Mouse (Mus musculus) stomach, embryonic 16.5 days (tissue): ENCODE measurements around the gene Gm49776. TPM values are rescaled to one million over a fixed set of nuclear protein-coding genes. Genes with fewer than 3 reads are reported as not detected.

ENCODE experiments used
- ATAC-seq: fragments of 200-750 bp; cut with Nextera tagmentation; 2 replicates; pipeline ENCODE4 v1.8.0; 2017; ENCODE audit warnings: moderate number of reproducible peaks, moderate TSS enrichment; ENCODE audit not compliant: insufficient read depth, low FRiP score
- H3K27ac ChIP-seq: fragments of 300-500 bp; sonication (generic); 2 replicates; pipeline ENCODE4 v1.5.1; 2014; ENCODE audit warnings: low read length
- H3K27me3 ChIP-seq: fragments of 300-500 bp; sonication (generic); 2 replicates; pipeline ENCODE4 v1.6.1; 2014; ENCODE audit warnings: low read length, control low read depth, mixed read lengths; ENCODE audit not compliant: control insufficient read depth, insufficient read depth
- H3K36me3 ChIP-seq: fragments of 300-500 bp; sonication (generic); 2 replicates; pipeline ENCODE4 v1.6.1; 2014; ENCODE audit warnings: low read length; ENCODE audit not compliant: control insufficient read depth, insufficient read depth
- H3K4me1 ChIP-seq: fragments of 300-500 bp; sonication (generic); 2 replicates; pipeline ENCODE4 v1.6.1; 2014; ENCODE audit warnings: low read length, control low read depth, mixed read lengths; ENCODE audit not compliant: control insufficient read depth, insufficient read depth
- H3K4me2 ChIP-seq: fragments of 300-500 bp; sonication (generic); 2 replicates; pipeline ENCODE4 v1.6.1; 2014; ENCODE audit warnings: low read depth, low read length, mixed read lengths
- H3K4me3 ChIP-seq: fragments of 300-500 bp; sonication (generic); replicated peaks from 2 replicates; pipeline ENCODE4 v1.5.1; 2014; ENCODE audit warnings: mild to moderate bottlenecking, low read length
- H3K9ac ChIP-seq: fragments of 300-500 bp; sonication (generic); 2 replicates; pipeline ENCODE4 v1.6.1; 2014; ENCODE audit warnings: low read length
- H3K9me3 ChIP-seq: fragments of 300-500 bp; sonication (generic); replicated peaks from 2 replicates; pipeline ENCODE4 v1.6.1; 2016; ENCODE audit warnings: low read length, control low read depth; ENCODE audit not compliant: control insufficient read depth
- WGBS: fragments of 180-500 bp; shearing (Covaris S2); extraction: QIAGEN DNeasy Blood & Tissue Kit; methylation state at CpG from one replicate; pipeline ENCODE4 v1.1.7; 2014; 5-methylcytosine and 5-hydroxymethylcytosine counted together
- polyA plus RNA-seq: library from polyadenylated mRNA; unstranded; fragments of >200 nt; fragmentation: Nextera tagmentation; extraction: Ambion mirVana; gene quantifications from 2 replicates; pipeline ENCODE4 v1.2.1, GENCODE M21; 2015

The Gm49776 gene
- polyA plus RNA-seq, 1 experiment from 2014 or later: not detected

- H3K27me3 ChIP-seq: no peaks in the 10 kb centered on the region
- no peak overlapping the region for H3K4me2 ChIP-seq
- no peak for ATAC-seq
- peaks cover 27% of the 10 kb centered on the region for H3K36me3 ChIP-seq
- H3K9me3 ChIP-seq: no peaks in the 10 kb centered on the region
- no peak overlapping the region for H3K4me3 ChIP-seq
- no peak overlapping the region for H3K9ac ChIP-seq
- WGBS: 77% methylated on average over 6 of the region's 6 CpGs
- peaks cover 19% of the 10 kb centered on the region for H3K4me1 ChIP-seq
- H3K27ac ChIP-seq: no peak overlapping the region
These were observed 5.4 kb downstream of the Gm49776 start for GRCm38 (mm10) chr16:18252736-18253135.

- Histone ChIP-seq H3K9me3 (no peaks in the 10 kb centered on the region), H3K27ac (peak overlapping the region; percentile 22; the same call in 1 of the 2 replicates), H3K4me2 (peak overlapping the region; percentile 93), H3K27me3 (no peaks in the 10 kb centered on the region), H3K36me3 (peaks cover 18% of the 10 kb centered on the region; the same call in 1 of the 2 replicates), H3K4me1 (peaks cover 30% of the 10 kb centered on the region), H3K9ac (peak overlapping the region; percentile 38; the same call in 1 of the 2 replicates), H3K4me3 (peak overlapping the region; percentile 83)
- ATAC-seq: no peak
- 58% methylated on average over 10 of the region's 10 CpGs for WGBS
These were observed 7.0 kb downstream of the Gm49776 start for GRCm38 (mm10) chr16:18250828-18251790.

GRCm38 (mm10) chr16:18250231-18250630 lies 7.9 kb downstream of the Gm49776 start:
- Histone ChIP-seq H3K4me1 (peaks cover 30% of the 10 kb centered on the region), H3K36me3 (peaks cover 22% of the 10 kb centered on the region), H3K4me2 (peak overlapping the region; percentile 93), H3K4me3 (peak overlapping the region; percentile 83), H3K9ac (peak overlapping the region; percentile 88), H3K27me3 (no peaks in the 10 kb centered on the region), H3K27ac (no peak overlapping the region), H3K9me3 (no peaks in the 10 kb centered on the region)
- 64% methylated on average over 4 of the region's 4 CpGs for WGBS
- no peak for ATAC-seq

GRCm38 (mm10) chr16:18249364-18249967 lies 8.7 kb downstream of the Gm49776 start:
- Histone ChIP-seq H3K9me3 (no peaks in the 10 kb centered on the region), H3K27ac (peak overlapping the region; percentile 92), H3K4me2 (peak overlapping the region; percentile 93), H3K4me3 (peak overlapping the region; percentile 83), H3K4me1 (peaks cover 30% of the 10 kb centered on the region), H3K9ac (peak overlapping the region; percentile 88), H3K27me3 (no peaks in the 10 kb centered on the region), H3K36me3 (peaks cover 28% of the 10 kb centered on the region)
- WGBS: 2% methylated on average over 27 of the region's 27 CpGs
- peak; percentile 1; the same call in 1 of the 2 replicates for ATAC-seq

GRCm38 (mm10) chr16:18248433-18249363 lies 9.4 kb downstream of the Gm49776 start, which contains the start of the genes Trmt2a and Ranbp1:
Trmt2a (plus strand) TSS chr16:18248679.
Ranbp1 (minus strand) TSS chr16:18248732.
- no peaks in the 10 kb centered on the region for H3K9me3 ChIP-seq
- no peaks in the 10 kb centered on the region for H3K27me3 ChIP-seq
- H3K4me1 ChIP-seq: peaks cover 30% of the 10 kb centered on the region
- peak within 1 kb of the TSS; percentile 83 for H3K4me3 ChIP-seq
- WGBS: under 1% methylated on average over 102 of the region's 102 CpGs
- peak within 1 kb of the TSS; percentile 91 for H3K9ac ChIP-seq
- H3K36me3 ChIP-seq: peaks cover 29% of the 10 kb centered on the region
- H3K4me2 ChIP-seq: peak within 1 kb of the TSS; percentile 93
- ATAC-seq: peak; percentile 94
- H3K27ac ChIP-seq: peak within 1 kb of the TSS; percentile 92

GRCm38 (mm10) chr16:18247521-18248399 lies 10.4 kb downstream of the Gm49776 start:
- Histone ChIP-seq H3K27ac (peak overlapping the region; percentile 76), H3K9ac (peak overlapping the region; percentile 91), H3K4me1 (peaks cover 30% of the 10 kb centered on the region), H3K4me2 (peak overlapping the region; percentile 60), H3K4me3 (peak overlapping the region; percentile 83), H3K27me3 (no peaks in the 10 kb centered on the region), H3K36me3 (peaks cover 33% of the 10 kb centered on the region), H3K9me3 (no peaks in the 10 kb centered on the region)
- WGBS: under 1% methylated on average over 33 of the region's 33 CpGs
- ATAC-seq: no peak

GRCm38 (mm10) chr16:18241581-18241980 lies 16.5 kb downstream of the Gm49776 start:
- no peak overlapping the region for H3K4me3 ChIP-seq
- H3K27me3 ChIP-seq: no peaks in the 10 kb centered on the region
- 90% methylated on average over 10 of the region's 10 CpGs for whole genome bisulfite sequencing
- no peak overlapping the region for H3K4me2 ChIP-seq
- H3K27ac ChIP-seq: no peak overlapping the region
- peaks cover 2% of the 10 kb centered on the region; the same call in 1 of the 2 replicates for H3K4me1 ChIP-seq
- H3K9me3 ChIP-seq: no peaks in the 10 kb centered on the region
- H3K9ac ChIP-seq: no peak overlapping the region
- ATAC-seq: no peak
- H3K36me3 ChIP-seq: peaks cover 47% of the 10 kb centered on the region
